Mouse (Mus musculus): ENCODE data around the gene Speer4d. TPM values are rescaled to one million over a fixed set of nuclear protein-coding genes. Genes with fewer than 3 reads are reported as not detected.
"Not testable (repeated sequence)": the region's sequence is repeated elsewhere in the genome, so short reads cannot be mapped to it uniquely, and the experiment has no call there.

Gene Speer4d
- not detected in 2 replicates for polyA plus RNA-seq (2012; rRNA removed)

DNA sequence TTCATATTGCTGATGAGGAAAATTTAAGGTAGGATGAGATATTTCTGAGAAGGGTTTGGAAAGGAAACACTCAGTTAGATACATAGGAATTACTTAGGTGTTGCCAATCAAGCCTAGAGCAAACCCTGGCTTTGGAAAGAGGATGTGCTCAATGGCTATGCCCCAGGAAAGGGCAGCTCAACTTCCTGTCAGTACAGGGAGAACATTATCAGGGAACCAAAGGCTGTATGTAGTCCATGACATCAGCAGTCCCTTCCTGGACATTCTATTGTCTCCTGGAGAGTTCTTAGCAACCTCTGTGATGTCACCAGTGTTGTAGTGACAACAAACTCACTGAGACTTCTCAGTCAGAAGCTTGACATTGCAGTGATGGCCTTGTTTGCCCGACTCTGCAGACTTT is at the start of gene Speer4d:
Gene Speer4d (plus strand): TSS at position 301 of the 400 bp plus-strand sequence.
- H3K27me3 ChIP-seq (replicated peaks; ENCODE audit: control insufficient read depth, insufficient read depth, low read length); H3K4me3 ChIP-seq (ENCODE audit: insufficient read depth, low read depth, low read length); H3K4me1 ChIP-seq (ENCODE audit: control insufficient read depth, insufficient read depth, low read length); DNase-seq; H3K36me3 ChIP-seq (ENCODE audit: control insufficient read depth, insufficient read depth, low read length); H3K27ac ChIP-seq (ENCODE audit: insufficient read depth, low read depth, low read length): not testable (repeated sequence)
- 57% methylated on average over 1 of the region's 1 CpGs for WGBS

DNA sequence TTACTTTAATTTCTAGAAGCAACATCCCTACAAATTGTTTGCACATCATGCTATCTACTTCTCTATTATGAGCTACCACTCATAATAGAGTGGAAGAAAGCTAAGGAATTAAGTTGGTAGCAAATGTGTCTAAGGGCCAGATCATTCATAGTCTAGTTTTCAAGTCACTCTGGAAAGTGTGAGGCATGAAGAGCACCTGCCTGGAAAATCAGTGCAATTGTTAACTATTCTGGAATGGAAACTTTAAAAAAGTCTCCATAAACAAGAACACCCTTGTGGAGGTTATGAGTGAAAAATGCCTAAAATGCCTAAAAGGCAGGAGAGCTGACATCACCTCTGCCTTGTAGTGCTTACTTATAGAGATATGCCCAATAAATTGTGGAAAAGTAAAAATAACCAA is 45.1 kb upstream of the Speer4d start:
- not testable (repeated sequence) for H3K36me3 ChIP-seq (ENCODE audit: control insufficient read depth, insufficient read depth, low read length); H3K27me3 ChIP-seq (replicated peaks; ENCODE audit: control insufficient read depth, insufficient read depth, low read length); H3K4me1 ChIP-seq (ENCODE audit: control insufficient read depth, insufficient read depth, low read length); DNase-seq; H3K4me3 ChIP-seq (ENCODE audit: insufficient read depth, low read depth, low read length); H3K27ac ChIP-seq (ENCODE audit: insufficient read depth, low read depth, low read length)

DNA sequence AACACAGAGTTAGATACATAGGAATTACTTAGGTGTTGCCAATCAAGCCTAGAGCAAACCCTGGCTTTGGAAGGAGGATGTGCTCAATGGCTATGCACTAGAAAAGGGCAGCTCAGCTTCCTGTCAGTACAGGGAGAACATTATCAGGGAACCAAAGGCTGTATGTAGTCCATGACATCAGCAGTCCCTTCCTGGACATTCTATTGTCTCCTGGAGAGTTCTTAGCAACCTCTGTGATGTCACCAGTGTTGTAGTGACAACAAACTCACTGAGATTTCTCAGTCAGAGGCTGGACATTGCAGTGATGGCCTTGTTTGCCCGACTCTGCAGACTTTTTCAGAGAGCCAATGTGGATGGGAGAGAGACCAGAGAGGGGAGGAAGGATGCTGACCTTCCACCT is 41.8 kb upstream of the Speer4d start, which contains the start of gene Gm21083:
Gene Gm21083 (plus strand): TSS at position 301 of the 400 bp plus-strand sequence.
- not testable (repeated sequence) for H3K4me3 ChIP-seq (ENCODE audit: insufficient read depth, low read depth, low read length); DNase-seq; H3K27ac ChIP-seq (ENCODE audit: insufficient read depth, low read depth, low read length); H3K27me3 ChIP-seq (replicated peaks; ENCODE audit: control insufficient read depth, insufficient read depth, low read length); H3K36me3 ChIP-seq (ENCODE audit: control insufficient read depth, insufficient read depth, low read length); H3K4me1 ChIP-seq (ENCODE audit: control insufficient read depth, insufficient read depth, low read length)
- 20% methylated on average over 1 of the region's 1 CpGs for WGBS

DNA sequence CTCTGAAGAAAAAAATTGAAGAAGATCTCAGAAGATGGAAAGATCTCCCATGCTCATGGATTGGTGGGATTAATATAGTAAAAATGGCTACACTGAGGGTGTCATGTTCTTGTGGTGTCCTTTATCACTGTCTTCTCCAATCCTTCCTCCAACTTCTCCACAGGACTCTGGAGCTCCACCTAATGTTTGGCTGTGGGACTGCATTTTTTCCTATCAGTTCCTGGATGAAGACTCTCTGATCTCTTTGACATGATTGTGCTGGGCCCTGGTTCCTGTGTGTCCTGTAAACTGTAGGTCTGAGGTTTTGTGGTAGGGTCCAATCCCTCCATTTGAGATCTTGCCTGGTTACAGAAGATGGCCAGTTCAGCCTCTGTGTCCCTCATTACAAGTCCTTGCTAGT is 32.5 kb upstream of the Speer4d start:
- DNase-seq, result not testable (repeated sequence)

DNA sequence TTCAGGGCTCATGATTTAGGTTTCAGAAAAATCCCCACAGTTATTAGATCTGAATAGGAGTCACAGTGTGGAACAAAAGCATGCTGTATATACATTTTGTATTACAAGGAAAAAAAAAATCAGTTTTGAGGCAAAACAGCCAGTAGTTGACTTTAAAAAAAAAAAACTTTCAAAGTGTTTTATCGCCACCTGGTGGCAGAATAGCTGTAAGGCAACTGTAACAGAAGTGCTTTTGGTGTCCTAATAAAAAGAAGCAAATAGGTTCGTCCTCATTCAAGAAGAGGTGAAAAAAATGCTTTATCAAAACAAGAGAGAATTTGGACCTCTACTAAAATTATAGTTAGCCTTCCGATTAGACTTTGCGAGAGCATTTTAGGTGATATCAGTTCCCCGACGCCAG is 30.6 kb upstream of the Speer4d start:
- DNase-seq; H3K4me3 ChIP-seq (ENCODE audit: insufficient read depth, low read depth, low read length); H3K27me3 ChIP-seq (replicated peaks; ENCODE audit: control insufficient read depth, insufficient read depth, low read length); H3K27ac ChIP-seq (ENCODE audit: insufficient read depth, low read depth, low read length); H3K4me1 ChIP-seq (ENCODE audit: control insufficient read depth, insufficient read depth, low read length); H3K36me3 ChIP-seq (ENCODE audit: control insufficient read depth, insufficient read depth, low read length): not testable (repeated sequence)
- WGBS, result 34% methylated on average over 6 of the region's 6 CpGs

More for the DNA sequence above, 32.5 kb upstream of the Speer4d start:
- H3K4me3 ChIP-seq (ENCODE audit: insufficient read depth, low read depth, low read length); H3K36me3 ChIP-seq (ENCODE audit: control insufficient read depth, insufficient read depth, low read length); H3K27ac ChIP-seq (ENCODE audit: insufficient read depth, low read depth, low read length); H3K27me3 ChIP-seq (replicated peaks; ENCODE audit: control insufficient read depth, insufficient read depth, low read length); H3K4me1 ChIP-seq (ENCODE audit: control insufficient read depth, insufficient read depth, low read length): not testable (repeated sequence)
- TF ChIP-seq CTCF (conservative IDR thresholded peaks at IDR 0.05; ENCODE audit: insufficient read depth, insufficient read length, low read depth, low read length), result peak; percentile 29; the same call in 1 of the 2 replicates

DNA sequence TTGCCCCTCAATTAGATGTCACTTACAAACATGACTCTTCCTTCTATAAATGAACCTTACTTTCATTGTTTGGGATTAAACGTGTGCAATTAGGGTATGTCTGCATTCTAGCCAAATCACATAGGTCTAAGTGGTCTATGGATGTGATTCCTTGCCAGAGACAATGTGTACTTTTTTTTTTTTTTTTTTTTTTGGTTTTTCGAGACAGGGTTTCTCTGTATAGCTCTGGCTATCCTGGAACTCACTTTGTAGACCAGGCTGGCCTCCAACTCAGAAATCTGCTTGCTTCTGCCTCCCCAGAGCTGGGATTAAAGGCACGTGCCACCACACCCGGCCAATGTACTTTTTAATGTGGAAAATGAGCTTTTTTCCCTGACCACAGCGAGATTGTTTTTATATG is 28.2 kb upstream of the Speer4d start:
- not testable (repeated sequence) for H3K36me3 ChIP-seq (ENCODE audit: control insufficient read depth, insufficient read depth, low read length); H3K27ac ChIP-seq (ENCODE audit: insufficient read depth, low read depth, low read length); H3K27me3 ChIP-seq (replicated peaks; ENCODE audit: control insufficient read depth, insufficient read depth, low read length); H3K4me3 ChIP-seq (ENCODE audit: insufficient read depth, low read depth, low read length); DNase-seq; H3K4me1 ChIP-seq (ENCODE audit: control insufficient read depth, insufficient read depth, low read length)
- 57% methylated on average over 5 of the region's 5 CpGs for WGBS

DNA sequence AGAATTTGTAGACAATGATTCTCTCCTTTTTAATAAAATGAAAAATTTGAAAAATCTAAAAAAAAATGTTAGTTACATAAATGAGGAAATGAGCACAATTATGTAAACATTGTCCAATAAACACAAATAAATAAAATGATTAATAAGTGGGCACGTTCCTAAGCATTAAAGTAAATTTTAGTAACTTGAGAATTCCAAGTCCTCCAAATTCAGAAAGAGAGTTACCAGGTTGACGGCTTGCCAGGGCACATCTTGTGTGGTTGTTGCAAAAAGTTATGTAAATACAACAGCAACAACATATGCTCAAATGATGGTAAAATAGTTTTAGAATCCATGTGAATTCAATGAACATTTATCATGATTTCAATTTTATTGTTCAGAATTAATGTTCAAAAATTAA is 27.3 kb upstream of the Speer4d start:
- WGBS, result 70% methylated on average over 2 of the region's 2 CpGs

DNA sequence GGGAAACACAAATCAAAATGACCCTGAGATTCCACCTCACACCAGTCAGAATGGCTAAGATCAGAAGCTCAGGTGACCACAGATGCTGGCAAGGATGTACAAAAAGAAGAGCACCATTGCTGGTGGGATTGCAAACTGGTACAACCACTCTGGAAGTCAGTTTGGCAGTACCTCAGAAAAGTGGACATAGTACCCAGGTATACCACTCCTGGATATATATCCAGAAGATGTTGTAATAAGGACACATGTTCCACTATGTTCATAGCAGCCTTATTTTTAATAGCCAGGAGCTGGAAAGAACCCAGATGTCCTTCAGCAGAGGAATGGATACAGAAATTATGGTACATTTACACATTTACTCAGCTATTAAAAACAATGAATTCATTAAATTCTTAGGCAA is 20.0 kb upstream of the Speer4d start:
- DNase-seq; H3K27ac ChIP-seq (ENCODE audit: insufficient read depth, low read depth, low read length); H3K4me1 ChIP-seq (ENCODE audit: control insufficient read depth, insufficient read depth, low read length); H3K36me3 ChIP-seq (ENCODE audit: control insufficient read depth, insufficient read depth, low read length); H3K27me3 ChIP-seq (replicated peaks; ENCODE audit: control insufficient read depth, insufficient read depth, low read length); H3K4me3 ChIP-seq (ENCODE audit: insufficient read depth, low read depth, low read length): not testable (repeated sequence)

More for the DNA sequence above, 27.3 kb upstream of the Speer4d start:
- not testable (repeated sequence) for H3K27me3 ChIP-seq (replicated peaks; ENCODE audit: control insufficient read depth, insufficient read depth, low read length); H3K36me3 ChIP-seq (ENCODE audit: control insufficient read depth, insufficient read depth, low read length); H3K4me1 ChIP-seq (ENCODE audit: control insufficient read depth, insufficient read depth, low read length); H3K27ac ChIP-seq (ENCODE audit: insufficient read depth, low read depth, low read length); DNase-seq; H3K4me3 ChIP-seq (ENCODE audit: insufficient read depth, low read depth, low read length)

DNA sequence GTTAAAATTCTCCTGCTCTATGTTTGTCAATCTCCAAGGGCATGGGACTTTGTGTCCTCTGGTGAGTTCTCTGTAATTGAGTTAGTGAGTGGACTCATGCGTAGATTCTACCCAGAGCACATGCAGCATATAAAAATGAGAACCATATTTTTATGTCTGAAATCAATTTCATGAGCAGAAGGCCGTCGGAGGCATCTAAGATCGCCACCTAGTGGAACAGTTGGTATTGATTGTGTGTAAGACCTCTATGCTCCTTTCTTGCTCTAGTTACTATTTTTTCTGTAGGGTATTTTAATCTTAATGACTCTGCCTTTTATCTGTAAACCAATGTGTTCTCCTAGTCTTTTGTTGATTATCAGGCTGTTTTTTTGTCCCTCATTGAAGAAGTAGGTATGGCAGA is 18.5 kb upstream of the Speer4d start:
- not testable (repeated sequence) for H3K27ac ChIP-seq (ENCODE audit: insufficient read depth, low read depth, low read length); H3K27me3 ChIP-seq (replicated peaks; ENCODE audit: control insufficient read depth, insufficient read depth, low read length); H3K4me3 ChIP-seq (ENCODE audit: insufficient read depth, low read depth, low read length); H3K36me3 ChIP-seq (ENCODE audit: control insufficient read depth, insufficient read depth, low read length); H3K4me1 ChIP-seq (ENCODE audit: control insufficient read depth, insufficient read depth, low read length)
- DNase-seq, result peak; percentile 23
- 35% methylated on average over 4 of the region's 4 CpGs for WGBS

DNA sequence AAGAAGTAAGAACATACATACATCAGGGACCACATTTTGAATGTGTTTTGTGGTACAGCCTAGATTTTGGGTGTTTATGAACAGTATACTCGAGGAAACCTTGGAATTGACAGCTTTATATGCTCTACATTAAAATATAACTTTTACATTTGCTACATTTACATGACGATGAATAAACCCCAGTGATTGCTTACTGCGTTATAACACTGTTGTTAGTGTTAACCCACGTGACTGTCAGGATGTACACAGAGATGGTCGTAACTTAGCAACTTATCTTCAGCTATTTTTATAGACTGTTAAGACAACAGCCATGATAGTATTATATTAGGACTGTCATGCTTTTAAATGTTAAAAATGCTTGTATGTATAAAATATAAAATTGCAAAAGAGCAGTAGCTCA is 17.4 kb upstream of the Speer4d start:
- not testable (repeated sequence) for DNase-seq; H3K36me3 ChIP-seq (ENCODE audit: control insufficient read depth, insufficient read depth, low read length); H3K27me3 ChIP-seq (replicated peaks; ENCODE audit: control insufficient read depth, insufficient read depth, low read length); H3K27ac ChIP-seq (ENCODE audit: insufficient read depth, low read depth, low read length); H3K4me1 ChIP-seq (ENCODE audit: control insufficient read depth, insufficient read depth, low read length); H3K4me3 ChIP-seq (ENCODE audit: insufficient read depth, low read depth, low read length)
- WGBS, result 59% methylated on average over 5 of the region's 5 CpGs

DNA sequence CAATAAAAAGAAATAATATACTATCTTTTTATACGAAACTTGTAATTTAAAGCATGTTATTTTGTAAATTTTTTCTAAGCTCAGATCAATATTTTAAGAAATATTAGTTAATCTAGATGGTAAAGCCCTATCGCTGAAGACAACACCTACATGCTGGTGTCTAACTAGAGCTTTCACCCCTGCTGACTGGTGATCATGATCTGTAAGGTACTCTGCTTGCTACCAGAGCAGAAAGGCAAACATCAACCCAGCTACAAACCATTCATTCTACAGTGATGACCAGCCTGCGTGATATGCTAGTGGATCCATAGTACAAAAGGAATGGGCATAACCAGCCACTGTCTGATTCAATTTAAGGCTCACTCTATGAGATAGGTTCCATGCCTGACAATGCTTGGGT is 16.9 kb upstream of the Speer4d start:
- 72% methylated on average over 3 of the region's 3 CpGs for WGBS
- not testable (repeated sequence) for H3K36me3 ChIP-seq (ENCODE audit: control insufficient read depth, insufficient read depth, low read length); DNase-seq; H3K27me3 ChIP-seq (replicated peaks; ENCODE audit: control insufficient read depth, insufficient read depth, low read length); H3K4me3 ChIP-seq (ENCODE audit: insufficient read depth, low read depth, low read length); H3K4me1 ChIP-seq (ENCODE audit: control insufficient read depth, insufficient read depth, low read length); H3K27ac ChIP-seq (ENCODE audit: insufficient read depth, low read depth, low read length)

DNA sequence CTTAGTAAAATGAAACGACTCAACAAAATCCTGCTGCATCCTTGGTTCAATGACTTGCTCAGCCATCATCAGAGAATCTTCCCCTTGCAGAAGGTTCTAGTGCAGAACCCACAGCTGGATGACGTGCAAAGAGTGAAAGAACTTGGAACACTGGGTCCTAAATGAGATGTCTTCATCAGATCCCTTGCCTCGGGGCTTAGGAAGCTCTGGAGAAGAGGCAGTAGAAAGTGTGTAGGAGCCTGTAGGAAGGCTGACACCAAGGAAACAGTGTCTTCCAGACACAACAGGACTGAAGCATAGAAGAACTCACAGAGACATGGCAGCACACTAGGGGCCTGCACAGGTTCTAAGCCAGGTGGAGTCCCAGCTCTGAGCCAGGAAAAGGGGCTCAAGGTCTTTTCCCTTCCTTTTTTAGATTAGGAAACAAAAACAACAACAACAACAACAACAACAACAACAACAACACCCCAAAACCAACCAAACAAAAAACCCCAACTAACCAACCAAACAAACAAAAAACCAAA is 16.4 kb upstream of the Speer4d start:
- not testable (repeated sequence) for H3K27me3 ChIP-seq (replicated peaks; ENCODE audit: control insufficient read depth, insufficient read depth, low read length); H3K36me3 ChIP-seq (ENCODE audit: control insufficient read depth, insufficient read depth, low read length); DNase-seq; H3K4me1 ChIP-seq (ENCODE audit: control insufficient read depth, insufficient read depth, low read length); H3K4me3 ChIP-seq (ENCODE audit: insufficient read depth, low read depth, low read length); H3K27ac ChIP-seq (ENCODE audit: insufficient read depth, low read depth, low read length)
- WGBS, result 57% methylated on average over 3 of the region's 3 CpGs

All from kidney, adult 2 months (tissue).